Mouse (Mus musculus) adrenal gland, postnatal 10 days (tissue): ENCODE measurements around the gene Tedc2. TPM values are rescaled to one million over a fixed set of nuclear protein-coding genes. Genes with fewer than 3 reads are reported as not detected.
A peak's percentile ranks its signal among the peaks of the same experiment; 100 is the strongest.

Experiments used
- DNase-seq: peaks from one replicate; pipeline ENCODE4 v3.0.0; 2021; ENCODE audit warnings: mixed read lengths
- long read RNA-seq, 2 experiments: library from polyadenylated mRNA; stranded (forward); transcript quantifications; one replicate each; pipeline ENCODE4 v2.0.0; 2021
- total RNA-seq, 2 experiments: library from RNA; stranded (reverse); gene quantifications; 2 replicates each; pipeline ENCODE4 v1.2.3; 2021

Tedc2 gene
- 1 to 10 TPM; 7.2 to 9.8 TPM for total RNA-seq
- long read RNA-seq, experiment 1, transcript Tedc2-201 (10 exons, 2,166 nt): major isoform, 6 of 15 reads
- long read RNA-seq, experiment 1, partial matches to known transcripts: 2 of 15 reads
- long read RNA-seq, experiment 1, other reads (novel, unspliced or antisense): 5 of 15 reads
- long read RNA-seq, experiment 2, transcript Tedc2-203 (9 exons, 2,160 nt): major isoform, 5 of 12 reads
- long read RNA-seq, experiment 2, partial matches to known transcripts: 2 of 12 reads
- long read RNA-seq, experiment 2, other reads (novel, unspliced or antisense): 1 of 12 reads

DNA sequence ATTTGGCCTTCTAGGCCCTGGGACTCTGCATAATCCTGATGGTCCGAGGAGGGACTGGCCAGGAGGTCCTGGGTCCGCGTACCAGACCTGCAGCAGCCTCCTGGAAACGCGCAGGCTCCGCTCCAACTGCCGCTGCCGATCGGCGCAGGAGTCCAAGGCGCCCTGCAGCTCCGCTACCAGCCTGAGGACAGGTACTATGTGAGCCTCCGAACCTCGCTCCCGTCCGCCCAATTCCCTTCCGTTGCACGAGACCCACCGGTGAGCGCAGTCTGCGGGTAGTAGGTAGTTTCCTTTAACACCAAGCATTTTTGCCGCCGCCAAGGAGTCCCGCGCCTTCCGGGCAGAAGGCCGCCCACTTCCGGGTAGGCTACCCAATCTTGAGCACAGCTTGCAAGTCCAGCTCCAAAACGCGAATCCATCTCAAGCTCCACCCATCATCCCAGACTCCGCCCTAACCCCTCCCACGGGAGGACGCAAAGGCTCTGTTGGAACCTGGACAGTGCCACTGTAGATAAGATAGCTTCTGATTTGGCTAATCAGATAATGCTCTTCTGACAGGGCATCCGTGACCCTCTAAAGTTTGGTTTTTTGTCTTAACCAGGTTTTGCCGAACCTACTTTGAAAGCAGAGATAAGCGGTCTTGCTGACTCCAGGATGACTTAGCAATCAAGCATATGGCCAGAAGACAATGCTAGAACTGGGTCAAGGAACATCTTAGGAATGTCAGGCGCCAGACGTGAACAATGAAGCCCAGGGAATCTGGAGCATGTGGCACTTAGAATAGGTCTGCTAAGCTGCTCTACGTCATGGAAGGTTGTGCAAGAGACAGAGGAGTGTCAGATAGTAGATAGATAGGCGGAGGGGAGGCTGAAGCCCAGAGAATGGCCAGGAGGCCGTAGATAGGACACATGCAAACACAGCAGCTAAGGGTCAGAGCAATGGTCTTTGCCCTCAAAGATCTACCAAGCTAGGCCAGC is at the start of gene Tedc2:
Gene Tedc2 (minus strand): TSS at position 417 of the 977 bp plus-strand sequence.
- peak; percentile 96 for DNase-seq

- DNase-seq: no peak
These were observed 46.5 kb upstream of the Tedc2 start for GRCm38 (mm10) chr17:24267133-24267532.

DNA sequence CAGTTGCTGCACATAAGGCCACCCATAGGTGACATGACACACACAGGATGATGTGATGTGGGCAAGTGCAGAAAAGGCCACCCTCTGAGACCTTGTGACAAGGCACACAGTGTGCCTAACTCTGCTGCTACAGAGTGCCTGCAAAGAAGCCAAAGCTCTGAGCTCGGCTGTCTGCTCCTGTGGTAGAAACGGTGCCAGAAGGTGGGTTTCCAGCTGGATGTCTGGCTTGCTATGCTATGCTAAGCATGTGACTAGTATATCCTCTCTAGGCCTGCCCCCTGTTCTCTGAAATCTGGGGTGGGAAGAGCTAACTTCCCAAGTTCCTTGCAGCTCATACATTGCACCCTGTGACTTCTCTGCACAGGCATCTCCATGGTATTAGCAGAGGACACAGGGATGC is 44.1 kb upstream of the Tedc2 start:
- no peak for DNase-seq

DNA sequence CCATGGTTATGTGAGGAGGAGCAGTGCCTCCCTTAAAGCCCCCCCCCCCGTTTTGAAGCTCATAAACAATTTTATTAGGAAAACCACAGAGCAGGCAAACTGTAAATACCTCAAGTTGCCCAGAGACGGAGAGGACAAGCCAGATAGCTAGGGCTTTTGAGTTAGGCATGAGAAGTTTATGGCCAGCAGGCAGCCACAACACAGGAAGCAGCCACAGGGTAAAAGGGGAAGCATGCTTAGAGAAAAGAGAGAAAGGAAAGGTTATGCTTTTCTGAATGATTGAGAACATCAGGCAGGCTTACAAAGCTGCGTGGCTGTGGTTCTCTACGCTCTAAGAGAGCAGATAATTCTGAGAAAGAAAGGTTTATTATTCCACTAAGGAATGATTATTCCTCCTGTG is 39.9 kb upstream of the Tedc2 start:
- DNase-seq: no peak

- no peak for DNase-seq
These were observed 39.1 kb upstream of the Tedc2 start for GRCm38 (mm10) chr17:24259702-24260101.

DNA sequence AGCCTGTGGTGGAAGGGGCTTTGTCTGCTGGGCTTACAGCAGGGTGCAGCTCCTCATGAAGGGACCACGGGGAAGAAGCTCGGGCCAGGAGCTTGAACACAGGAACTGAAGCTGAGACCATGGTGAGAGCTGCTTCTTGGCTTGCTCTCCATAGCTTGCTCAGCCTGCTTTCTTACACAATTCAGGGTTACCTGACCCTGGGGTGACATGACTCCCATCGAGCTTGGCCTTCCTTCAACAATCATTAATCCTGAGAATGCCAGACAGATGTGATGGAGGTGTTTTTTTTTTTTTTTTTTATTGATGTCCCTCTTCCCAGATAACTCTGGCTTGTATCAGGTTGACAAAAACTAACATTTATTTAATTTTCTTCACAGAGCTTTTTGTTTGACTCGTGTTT is 38.3 kb upstream of the Tedc2 start:
- peak; percentile 29 for DNase-seq

DNA sequence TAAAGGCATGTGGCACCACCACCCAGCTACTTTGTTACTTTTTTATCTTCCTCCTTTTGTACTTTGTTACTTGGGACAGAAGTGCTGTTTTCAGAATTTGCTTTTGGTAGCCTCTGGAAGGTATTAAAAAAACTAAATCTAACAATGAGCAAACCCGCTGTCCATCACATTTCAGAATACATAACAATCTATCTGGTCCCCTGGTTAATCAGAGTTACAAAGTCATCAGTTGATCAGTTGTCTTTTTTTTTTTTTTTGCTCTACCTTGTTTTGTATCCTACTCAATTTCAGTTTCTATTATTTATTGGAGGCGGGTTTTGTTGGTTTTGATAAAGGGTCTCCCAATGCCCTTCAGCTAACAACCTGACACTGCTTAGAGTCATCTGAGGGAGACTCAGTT is 31.7 kb upstream of the Tedc2 start:
- no peak for DNase-seq

- DNase-seq: peak; percentile 97
These were observed 30.8 kb upstream of the Tedc2 start, which contains the start of gene Ccnf for GRCm38 (mm10) chr17:24251320-24252069. Gene Ccnf, minus strand, starts transcription at chr17:24251484.

DNA sequence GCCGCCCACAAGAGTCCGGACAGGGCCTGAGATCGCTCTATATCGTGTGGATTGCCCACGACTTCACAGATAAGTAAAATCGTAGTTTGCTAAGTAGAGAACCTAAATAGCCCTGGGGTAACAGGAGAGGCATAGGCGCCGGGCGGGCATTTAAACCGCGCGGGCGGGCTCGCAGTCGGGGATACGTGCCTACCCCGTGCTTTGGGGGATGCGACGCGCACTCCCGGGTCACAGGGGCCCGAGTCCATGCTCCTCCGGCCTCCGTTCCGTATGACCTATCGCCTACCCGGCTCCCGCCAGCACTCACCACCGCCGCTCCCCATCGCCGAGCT is 30.3 kb upstream of the Tedc2 start:
- no peak for DNase-seq

- no peak for DNase-seq
These were observed 28.0 kb upstream of the Tedc2 start for GRCm38 (mm10) chr17:24248641-24249040.

DNA sequence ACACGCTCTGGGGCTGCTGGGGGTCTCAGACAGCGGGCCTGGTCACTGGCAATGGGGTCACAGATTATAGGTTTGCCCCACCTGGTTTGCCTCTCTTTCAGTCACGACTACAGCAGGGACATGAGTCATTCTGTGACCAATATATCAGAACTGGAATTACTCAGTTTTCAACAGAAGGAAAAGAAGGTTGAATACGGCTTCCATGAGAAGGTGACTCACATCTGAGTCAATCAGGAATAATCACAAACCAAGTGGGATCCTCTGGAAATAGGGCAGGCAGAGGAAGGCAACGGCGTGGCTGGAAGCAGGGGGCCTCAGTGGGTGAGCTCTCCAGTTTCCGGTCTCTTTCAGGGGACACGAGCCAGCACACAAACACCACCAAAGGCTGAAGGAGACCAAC is 23.4 kb upstream of the Tedc2 start:
- no peak for DNase-seq

- peak; percentile 64 for DNase-seq
These were observed 22.8 kb upstream of the Tedc2 start for GRCm38 (mm10) chr17:24243311-24243969.

GRCm38 (mm10) chr17:24236921-24237320 is 16.3 kb upstream of the Tedc2 start:
- no peak for DNase-seq

DNA sequence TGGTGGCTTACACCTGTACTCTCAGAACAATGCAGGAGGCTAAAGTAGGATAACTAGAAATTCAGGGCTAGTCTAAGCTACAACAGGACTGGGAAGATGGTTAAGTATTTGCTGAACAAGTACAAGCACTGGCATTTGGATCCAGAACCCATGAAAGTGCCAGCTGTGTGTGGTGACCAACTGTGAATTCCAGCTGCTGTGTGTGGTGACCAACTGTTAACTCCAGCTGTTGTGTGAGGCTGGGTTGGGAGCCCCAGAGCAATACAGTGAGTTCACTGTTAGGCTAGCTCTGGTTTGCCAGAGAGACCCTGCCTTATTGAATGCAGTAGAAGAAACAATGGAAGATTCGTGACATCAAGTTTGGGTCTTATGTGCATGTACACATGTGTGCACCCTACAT is 15.8 kb upstream of the Tedc2 start:
- DNase-seq: no peak

DNA sequence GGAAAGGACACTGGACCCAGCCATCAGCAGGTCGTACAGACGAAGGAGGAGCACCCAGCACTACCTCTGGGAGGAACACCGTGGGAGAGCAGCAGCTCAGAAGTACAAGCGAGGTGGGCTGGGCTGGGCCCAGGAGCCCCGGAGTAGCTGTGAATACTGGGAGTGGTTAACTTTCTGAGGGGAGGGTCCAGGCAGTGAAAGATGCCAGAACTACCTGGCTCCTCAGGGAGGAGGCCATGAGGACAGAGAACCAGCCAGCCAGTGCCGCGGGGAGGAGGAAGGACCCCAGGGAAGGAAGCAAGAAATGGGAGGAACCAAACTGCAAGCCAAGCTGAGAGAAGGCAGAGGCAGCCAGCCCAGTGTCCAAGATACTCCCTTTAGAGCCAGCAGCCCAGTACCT is 7.3 kb upstream of the Tedc2 start:
- DNase-seq: no peak

DNA sequence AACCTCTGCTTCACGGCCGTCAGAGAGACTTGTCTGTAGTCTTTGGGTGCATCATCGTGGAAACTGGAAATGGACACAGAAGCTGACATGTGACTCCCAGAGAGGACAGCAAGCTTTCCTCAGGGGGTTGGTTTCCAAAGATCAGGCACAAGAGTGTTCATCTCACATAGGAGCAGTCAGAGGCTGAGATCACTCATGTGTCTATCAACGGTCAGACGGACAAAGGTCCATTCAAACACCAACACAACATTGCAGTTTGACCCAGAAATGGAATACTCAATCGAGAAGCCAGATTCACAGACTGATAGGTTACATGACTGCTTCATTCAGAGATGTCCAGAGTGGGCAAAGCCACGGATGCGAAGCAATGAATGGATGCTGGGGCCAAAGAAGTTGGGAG is 6.1 kb upstream of the Tedc2 start:
- no peak for DNase-seq

DNA sequence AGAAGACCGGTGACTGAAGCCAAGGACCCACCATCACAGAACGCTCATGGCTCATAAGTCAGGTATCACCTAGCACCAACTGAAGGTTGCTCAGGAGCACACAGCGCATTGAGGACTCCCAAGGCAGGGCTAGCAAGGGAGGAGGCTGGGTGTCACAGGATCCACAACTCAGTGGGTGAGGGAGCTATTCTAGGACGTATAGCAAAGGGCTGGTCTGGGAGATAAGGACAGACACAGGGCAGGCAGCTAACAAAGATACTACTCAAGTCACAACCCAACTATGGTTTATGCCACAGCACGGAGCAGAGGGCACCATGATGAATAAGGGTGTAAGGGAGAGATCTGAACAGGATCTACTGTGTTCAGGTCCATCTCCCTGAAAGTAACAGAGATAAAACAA is 5.2 kb upstream of the Tedc2 start:
- DNase-seq: no peak

GRCm38 (mm10) chr17:24224741-24225140 is 4.1 kb upstream of the Tedc2 start:
- no peak for DNase-seq

GRCm38 (mm10) chr17:24223513-24223912 is 2.9 kb upstream of the Tedc2 start:
- no peak for DNase-seq

DNA sequence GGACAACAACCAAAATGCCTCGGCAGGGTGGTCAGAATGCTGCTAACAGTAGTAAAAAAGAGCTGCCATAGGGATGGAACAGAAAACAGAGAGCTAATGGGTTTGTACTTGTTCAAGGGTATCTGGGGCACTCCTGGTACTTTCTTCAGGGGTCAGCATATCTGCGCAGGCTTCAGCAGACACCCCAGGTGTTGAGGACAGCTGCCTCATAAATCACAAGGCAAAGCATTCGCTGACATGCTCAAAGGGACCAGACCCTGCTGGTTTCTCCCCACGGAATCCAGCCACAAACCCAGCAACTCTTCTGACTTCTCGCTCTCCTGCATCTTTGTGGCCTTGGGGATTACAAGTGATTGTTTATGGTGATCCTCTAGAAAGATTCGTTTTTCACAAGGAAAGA is 2.0 kb upstream of the Tedc2 start:
- DNase-seq: no peak

- no peak for DNase-seq
These were observed 3.8 kb downstream of the Tedc2 start for GRCm38 (mm10) chr17:24216836-24217235.

- no peak for DNase-seq
These were observed 7.5 kb downstream of the Tedc2 start for GRCm38 (mm10) chr17:24213186-24213585.
